Mouse (Mus musculus) cerebellum, adult 9-11 months (tissue): Measurements from ENCODE around the gene Tescl.

Experiments
- DNase-seq: peaks from one replicate; pipeline ENCODE4 v3.0.0; 2022

Tescl gene

GRCm38 (mm10) chr7:24361001-24361400 is 27.3 kb upstream of the Tescl start:
- DNase-seq, result no peak

- no peak for DNase-seq
Measured at GRCm38 (mm10) chr7:24359269-24359668, 25.5 kb upstream of the Tescl start.

GRCm38 (mm10) chr7:24357899-24358298 is 24.2 kb upstream of the Tescl start:
- no peak for DNase-seq

GRCm38 (mm10) chr7:24356081-24356480 is 22.3 kb upstream of the Tescl start:
- no peak for DNase-seq

- DNase-seq, result no peak
Measured at GRCm38 (mm10) chr7:24355646-24356045, 21.9 kb upstream of the Tescl start.

- no peak for DNase-seq
Measured at GRCm38 (mm10) chr7:24348896-24349295, 15.2 kb upstream of the Tescl start, which contains the start of gene Lypd5. TSS of gene Lypd5 (plus strand) at chr7:24349196.

GRCm38 (mm10) chr7:24346444-24346843 is 12.7 kb upstream of the Tescl start:
- DNase-seq, result no peak

GRCm38 (mm10) chr7:24343701-24344272 is 10.1 kb upstream of the Tescl start:
- DNase-seq, result no peak

GRCm38 (mm10) chr7:24338241-24338640 is 4.5 kb upstream of the Tescl start:
- no peak for DNase-seq

- DNase-seq, result peak; percentile 31
Measured at GRCm38 (mm10) chr7:24335699-24336309, 2.1 kb upstream of the Tescl start.

GRCm38 (mm10) chr7:24327281-24327975 is 6.3 kb downstream of the Tescl start:
- DNase-seq, result no peak

GRCm38 (mm10) chr7:24326273-24327135 is 7.2 kb downstream of the Tescl start:
- no peak for DNase-seq

- no peak for DNase-seq
Measured at GRCm38 (mm10) chr7:24325675-24326128, 8.0 kb downstream of the Tescl start.

GRCm38 (mm10) chr7:24325197-24325596 is 8.5 kb downstream of the Tescl start:
- DNase-seq, result no peak

GRCm38 (mm10) chr7:24322593-24322992 is 11.1 kb downstream of the Tescl start:
- no peak for DNase-seq

GRCm38 (mm10) chr7:24318942-24319341 is 14.8 kb downstream of the Tescl start:
- no peak for DNase-seq

GRCm38 (mm10) chr7:24316567-24317092 is 17.1 kb downstream of the Tescl start, which contains the start of gene Zfp94:
TSS of gene Zfp94 (minus strand) at chr7:24316666.
- DNase-seq, result peak; percentile 97

GRCm38 (mm10) chr7:24315726-24316566 is 17.8 kb downstream of the Tescl start:
- peak; percentile 66 for DNase-seq

- DNase-seq, result peak; percentile 40
Measured at GRCm38 (mm10) chr7:24300771-24301282, 32.9 kb downstream of the Tescl start, which contains the start of gene Zfp61. TSS of gene Zfp61 (minus strand) at chr7:24301232.

- DNase-seq, result peak; percentile 75
Measured at GRCm38 (mm10) chr7:24299823-24300481, 33.8 kb downstream of the Tescl start.
